ENCODE assay signal across 17 mouse cellular contexts in genomic region chr11:57661492-57662229, GRCm38 (mm10). TPM values are rescaled to one million over a fixed set of nuclear protein-coding genes. Genes with fewer than 3 reads are reported as not detected.
DNase-seq lines count a peak whose midpoint lies in the region; ATAC-seq and TF ChIP-seq lines count a peak whose summit lies in the region.
"Had no signal": no experiment of that assay in that cellular context is flagged by ENCODE, and none has a peak within 500 bp of the region (broad histone marks: within the 10 kb centered on the region; RNA-seq: fewer than 3 reads in every experiment).

No protein-coding gene starts in this region.

- no peak overlapping the region for H3K4me2 ChIP-seq in liver, embryonic 13.5 days
- no peak overlapping the region for H3K4me2 ChIP-seq in liver, postnatal 0 days (ENCODE audit: low read depth, low read length)
- no peak overlapping the region for H3K4me2 ChIP-seq in liver, embryonic 15.5 days
- H3K4me2 ChIP-seq: lung, embryonic 15.5 days; midbrain, embryonic 12.5 days; neural tube, embryonic 12.5 days had no signal

- peak; percentile 4 for DNase-seq in gastrocnemius, adult 2 months
- DNase-seq in gastrocnemius, adult 8-10 months (ENCODE audit: low spot score in 2 of 2) = no peak
- DNase-seq in liver, embryonic 13.5 days = no peak
- no peak for DNase-seq in liver, postnatal 0 days
- peak; percentile 32 for DNase-seq in testis, postnatal 10 days (ENCODE audit: low spot score)
- DNase-seq in testis, postnatal 14 days (ENCODE audit: low spot score) = no peak
- DNase-seq in retina, postnatal 1 day = no peak
- DNase-seq: cerebellum, adult 8-10 months; forebrain, postnatal 0 days; kidney, adult 11 months; layer of hippocampus, postnatal 36 days; right cerebral cortex, postnatal 25 days had no signal

- no peak for ATAC-seq in liver, embryonic 13.5 days (ENCODE audit: low read depth)
- no peak for ATAC-seq in liver, postnatal 0 days
- ATAC-seq in liver, embryonic 15.5 days (ENCODE audit: insufficient read depth) = no peak
- ATAC-seq: forebrain, postnatal 0 days had no signal

- H3K9ac ChIP-seq in liver, embryonic 13.5 days = peak overlapping the region; percentile 41; the same call in 1 of the 2 replicates
- no peak overlapping the region for H3K9ac ChIP-seq in liver, postnatal 0 days (replicated peaks)
- no peak overlapping the region for H3K9ac ChIP-seq in liver, embryonic 15.5 days
- H3K9ac ChIP-seq: forebrain, postnatal 0 days; lung, embryonic 15.5 days; midbrain, embryonic 12.5 days; neural tube, embryonic 12.5 days had no signal

- H3K4me1 ChIP-seq in liver, embryonic 13.5 days (replicated peaks) = peaks cover 96% of the 10 kb centered on the region
- H3K4me1 ChIP-seq in liver, postnatal 0 days (ENCODE audit: insufficient read depth) = peaks cover 38% of the 10 kb centered on the region
- H3K4me1 ChIP-seq in liver, embryonic 15.5 days (replicated peaks) = peaks cover 80% of the 10 kb centered on the region

- intact Hi-C loops in gastrocnemius, adult 2 months (cut with DNase I) = no loop called here

- H3K9me3 ChIP-seq in liver, embryonic 13.5 days (replicated peaks) = no peaks in the 10 kb centered on the region
- H3K9me3 ChIP-seq in liver, postnatal 0 days (ENCODE audit: low read length) = no peaks in the 10 kb centered on the region
- no peaks in the 10 kb centered on the region for H3K9me3 ChIP-seq in liver, embryonic 15.5 days (replicated peaks)
- H3K9me3 ChIP-seq: forebrain, embryonic 10.5 days; lung, embryonic 15.5 days; midbrain, embryonic 12.5 days; neural tube, embryonic 12.5 days had no signal

- peak overlapping the region; percentile 32; the same call in 1 of the 2 replicates for H3K27ac ChIP-seq in gastrocnemius, adult 2 months
- H3K27ac ChIP-seq in liver, embryonic 13.5 days = peak overlapping the region; percentile 74; the same call in 1 of the 2 replicates
- no peak overlapping the region for H3K27ac ChIP-seq in liver, postnatal 0 days (ENCODE audit: low read depth)
- H3K27ac ChIP-seq in liver, embryonic 15.5 days (replicated peaks) = peak overlapping the region; percentile 51; the same call in 1 of the 2 replicates
- H3K27ac ChIP-seq: forebrain, embryonic 10.5 days; lung, embryonic 15.5 days; midbrain, embryonic 12.5 days; neural tube, embryonic 12.5 days had no signal

- TF ChIP-seq EP300 in liver, postnatal 0 days (IDR thresholded peaks at IDR 0.05; ENCODE audit: low read depth) = no peak

- WGBS in liver, embryonic 13.5 days (ENCODE audit: insufficient replicate concordance) = 72% methylated on average over 19 of the region's 19 CpGs
- WGBS in liver, postnatal 0 days (ENCODE audit: insufficient replicate concordance) = 82% methylated on average over 19 of the region's 19 CpGs
- WGBS in liver, embryonic 15.5 days (ENCODE audit: insufficient replicate concordance) = 68% methylated on average over 19 of the region's 19 CpGs

- no peak for TF ChIP-seq CTCF in gastrocnemius, adult 2 months (IDR thresholded peaks at IDR 0.05)
- no peak for TF ChIP-seq CTCF in liver, postnatal 0 days (IDR thresholded peaks at IDR 0.05; ENCODE audit: low read depth)

- peaks cover 22% of the 10 kb centered on the region for H3K36me3 ChIP-seq in liver, embryonic 13.5 days
- no peaks in the 10 kb centered on the region for H3K36me3 ChIP-seq in liver, postnatal 0 days (replicated peaks; ENCODE audit: insufficient read depth, low read length)
- peaks cover 25% of the 10 kb centered on the region; the same call in 1 of the 2 replicates for H3K36me3 ChIP-seq in liver, embryonic 15.5 days (replicated peaks)
- H3K36me3 ChIP-seq: forebrain, embryonic 10.5 days; lung, embryonic 15.5 days; midbrain, embryonic 12.5 days; neural tube, embryonic 12.5 days had no signal

- no peak overlapping the region for H3K4me3 ChIP-seq in gastrocnemius, adult 2 months
- H3K4me3 ChIP-seq in liver, embryonic 13.5 days (replicated peaks) = no peak overlapping the region
- H3K4me3 ChIP-seq in liver, postnatal 0 days (ENCODE audit: low read depth, low read length) = no peak overlapping the region
- H3K4me3 ChIP-seq in liver, embryonic 15.5 days (replicated peaks) = no peak overlapping the region
- H3K4me3 ChIP-seq: forebrain, embryonic 10.5 days; lung, embryonic 15.5 days; midbrain, embryonic 12.5 days; neural tube, embryonic 12.5 days had no signal

- H3K27me3 ChIP-seq in liver, embryonic 13.5 days = no peaks in the 10 kb centered on the region
- no peaks in the 10 kb centered on the region for H3K27me3 ChIP-seq in liver, postnatal 0 days (ENCODE audit: insufficient read depth, low read length)
- no peaks in the 10 kb centered on the region for H3K27me3 ChIP-seq in liver, embryonic 15.5 days
- H3K27me3 ChIP-seq: lung, embryonic 15.5 days; midbrain, embryonic 12.5 days; neural tube, embryonic 12.5 days had no signal

RNA-seq across cellular contexts. Expression of gene Galnt10, which starts 16.4 kb away (rescaled TPM):
- 1 to 10 TPM; 5.1 to 6.4 TPM for total RNA-seq in gastrocnemius, adult 2 months (2021)
- 1 to 10 TPM; 2.3 to 3.5 (median 3.2) TPM for total RNA-seq in gastrocnemius, adult 8-10 months (2022)
- polyA plus RNA-seq in liver, embryonic 13.5 days (2015; fragmentation: Nextera tagmentation; extraction: Ambion mirVana) = 23.6 and 27.5 TPM in 2 replicates
- polyA plus RNA-seq in liver, postnatal 0 days (2015; fragmentation: Nextera tagmentation; extraction: Ambion mirVana) = 6.5 and 8.2 TPM in 2 replicates
- polyA plus RNA-seq in liver, embryonic 15.5 days (2015; fragmentation: Nextera tagmentation; extraction: Ambion mirVana) = 27.1 and 30.9 TPM in 2 replicates

Comparison
In these comparisons a context has a peak if more than half of its experiments do, and no peak if none do; other contexts are left out.
1. DNase-seq: peak in gastrocnemius, adult 2 months (single experiment) and testis, postnatal 10 days (single experiment); none in gastrocnemius, adult 8-10 months (0 of 2), liver, embryonic 13.5 days (single experiment), liver, postnatal 0 days (single experiment), testis, postnatal 14 days (single experiment) and retina, postnatal 1 day (single experiment).